Mouse (Mus musculus): Measurements from ENCODE around the gene Tlx1. TPM values are rescaled to one million over a fixed set of nuclear protein-coding genes. Genes with fewer than 3 reads are reported as not detected.

Tlx1 gene
- not detected in 2 replicates for polyA plus RNA-seq (2012; rRNA removed)

- TF ChIP-seq CTCF (IDR thresholded peaks at IDR 0.05; ENCODE audit: extremely low read depth, insufficient read depth, low read length) = no peak
- no peak for TF ChIP-seq POLR2A (IDR thresholded peaks at IDR 0.05; ENCODE audit: extremely low read depth, insufficient read depth, low read length)
- no peaks in the 10 kb centered on the region for H3K4me1 ChIP-seq (ENCODE audit: control insufficient read depth, insufficient read depth, low read length)
- H3K27ac ChIP-seq (ENCODE audit: insufficient read depth, low read length) = no peak within 1 kb of the TSS
- H3K4me3 ChIP-seq (ENCODE audit: insufficient read depth, low read length) = no peak within 1 kb of the TSS
Measured at GRCm38 (mm10) chr19:45150490-45151181, at the start of gene Tlx1. Gene Tlx1 (plus strand): TSS chr19:45150680.

- Histone ChIP-seq H3K4me1 (ENCODE audit: control insufficient read depth, insufficient read depth, low read length) (no peaks in the 10 kb centered on the region), H3K27ac (ENCODE audit: insufficient read depth, low read length) (no peak overlapping the region), H3K4me3 (ENCODE audit: insufficient read depth, low read length) (no peak overlapping the region)
- TF ChIP-seq POLR2A (IDR thresholded peaks at IDR 0.05; ENCODE audit: extremely low read depth, insufficient read depth, low read length) (no peak), CTCF (IDR thresholded peaks at IDR 0.05; ENCODE audit: extremely low read depth, insufficient read depth, low read length) (no peak)
Measured at GRCm38 (mm10) chr19:45105591-45105990, 44.9 kb upstream of the Tlx1 start.

GRCm38 (mm10) chr19:45106689-45107088, 43.8 kb upstream of the Tlx1 start:
- H3K4me1 ChIP-seq (ENCODE audit: control insufficient read depth, insufficient read depth, low read length) = no peaks in the 10 kb centered on the region
- no peak overlapping the region for H3K27ac ChIP-seq (ENCODE audit: insufficient read depth, low read length)
- no peak overlapping the region for H3K4me3 ChIP-seq (ENCODE audit: insufficient read depth, low read length)
- no peak for TF ChIP-seq CTCF (IDR thresholded peaks at IDR 0.05; ENCODE audit: extremely low read depth, insufficient read depth, low read length)
- no peak for TF ChIP-seq POLR2A (IDR thresholded peaks at IDR 0.05; ENCODE audit: extremely low read depth, insufficient read depth, low read length)

- Histone ChIP-seq H3K4me1 (ENCODE audit: control insufficient read depth, insufficient read depth, low read length) (no peaks in the 10 kb centered on the region), H3K4me3 (ENCODE audit: insufficient read depth, low read length) (no peak overlapping the region), H3K27ac (ENCODE audit: insufficient read depth, low read length) (no peak overlapping the region)
- TF ChIP-seq CTCF (IDR thresholded peaks at IDR 0.05; ENCODE audit: extremely low read depth, insufficient read depth, low read length) = no peak
- TF ChIP-seq POLR2A (IDR thresholded peaks at IDR 0.05; ENCODE audit: extremely low read depth, insufficient read depth, low read length) = no peak
Measured at GRCm38 (mm10) chr19:45110681-45111080, 39.8 kb upstream of the Tlx1 start.

- Histone ChIP-seq H3K4me3 (ENCODE audit: insufficient read depth, low read length) (no peak overlapping the region), H3K27ac (ENCODE audit: insufficient read depth, low read length) (no peak overlapping the region), H3K4me1 (ENCODE audit: control insufficient read depth, insufficient read depth, low read length) (no peaks in the 10 kb centered on the region)
- TF ChIP-seq CTCF (IDR thresholded peaks at IDR 0.05; ENCODE audit: extremely low read depth, insufficient read depth, low read length) (no peak), POLR2A (IDR thresholded peaks at IDR 0.05; ENCODE audit: extremely low read depth, insufficient read depth, low read length) (no peak)
Measured at GRCm38 (mm10) chr19:45112444-45112843, 38.0 kb upstream of the Tlx1 start.

GRCm38 (mm10) chr19:45113791-45114460, 36.6 kb upstream of the Tlx1 start:
- Histone ChIP-seq H3K27ac (ENCODE audit: insufficient read depth, low read length) (no peak overlapping the region), H3K4me1 (ENCODE audit: control insufficient read depth, insufficient read depth, low read length) (no peaks in the 10 kb centered on the region), H3K4me3 (ENCODE audit: insufficient read depth, low read length) (no peak overlapping the region)
- TF ChIP-seq CTCF (IDR thresholded peaks at IDR 0.05; ENCODE audit: extremely low read depth, insufficient read depth, low read length) (no peak), POLR2A (IDR thresholded peaks at IDR 0.05; ENCODE audit: extremely low read depth, insufficient read depth, low read length) (no peak)

- Histone ChIP-seq H3K4me1 (ENCODE audit: control insufficient read depth, insufficient read depth, low read length) (no peaks in the 10 kb centered on the region), H3K4me3 (ENCODE audit: insufficient read depth, low read length) (no peak overlapping the region), H3K27ac (ENCODE audit: insufficient read depth, low read length) (no peak overlapping the region)
- TF ChIP-seq CTCF (IDR thresholded peaks at IDR 0.05; ENCODE audit: extremely low read depth, insufficient read depth, low read length) (no peak), POLR2A (IDR thresholded peaks at IDR 0.05; ENCODE audit: extremely low read depth, insufficient read depth, low read length) (no peak)
Measured at GRCm38 (mm10) chr19:45114772-45115171, 35.7 kb upstream of the Tlx1 start.

GRCm38 (mm10) chr19:45116798-45117197, 33.7 kb upstream of the Tlx1 start:
- Histone ChIP-seq H3K4me3 (ENCODE audit: insufficient read depth, low read length) (no peak overlapping the region), H3K27ac (ENCODE audit: insufficient read depth, low read length) (no peak overlapping the region), H3K4me1 (ENCODE audit: control insufficient read depth, insufficient read depth, low read length) (no peaks in the 10 kb centered on the region)
- TF ChIP-seq POLR2A (IDR thresholded peaks at IDR 0.05; ENCODE audit: extremely low read depth, insufficient read depth, low read length) (no peak), CTCF (IDR thresholded peaks at IDR 0.05; ENCODE audit: extremely low read depth, insufficient read depth, low read length) (peak; percentile 63)

- no peak overlapping the region for H3K4me3 ChIP-seq (ENCODE audit: insufficient read depth, low read length)
- H3K4me1 ChIP-seq (ENCODE audit: control insufficient read depth, insufficient read depth, low read length) = no peaks in the 10 kb centered on the region
- TF ChIP-seq POLR2A (IDR thresholded peaks at IDR 0.05; ENCODE audit: extremely low read depth, insufficient read depth, low read length) (no peak), CTCF (IDR thresholded peaks at IDR 0.05; ENCODE audit: extremely low read depth, insufficient read depth, low read length) (no peak)
- no peak overlapping the region for H3K27ac ChIP-seq (ENCODE audit: insufficient read depth, low read length)
Measured at GRCm38 (mm10) chr19:45131966-45132628, 18.4 kb upstream of the Tlx1 start.

All from cortical plate, adult 2 months (tissue).